Mouse (Mus musculus): ENCODE data around the gene 1700011L22Rik. TPM values are rescaled to one million over a fixed set of nuclear protein-coding genes. Genes with fewer than 3 reads are reported as not detected.

Gene 1700011L22Rik
- polyA plus RNA-seq, 1 experiment from 2014 or later: not detected

- Histone ChIP-seq H3K27ac (no peak overlapping the region), H3K4me3 (replicated peaks) (no peak overlapping the region), H3K4me1 (replicated peaks) (no peaks in the 10 kb centered on the region), H3K27me3 (no peaks in the 10 kb centered on the region), H3K9me3 (replicated peaks) (no peaks in the 10 kb centered on the region), H3K9ac (no peak overlapping the region), H3K36me3 (peaks cover 5% of the 10 kb centered on the region; the same call in 1 of the 2 replicates), H3K4me2 (no peak overlapping the region)
- WGBS (ENCODE audit: insufficient replicate concordance): 78% methylated on average over 6 of the region's 6 CpGs
- ATAC-seq (ENCODE audit: low read depth) (no peak), DNase-seq (no peak)
Observed at GRCm38 (mm10) chr8:79281376-79281890, 33.1 kb upstream of the 1700011L22Rik start.

GRCm38 (mm10) chr8:79277264-79277870 is 29.0 kb upstream of the 1700011L22Rik start:
- no peaks in the 10 kb centered on the region for H3K9me3 ChIP-seq (replicated peaks)

DNA sequence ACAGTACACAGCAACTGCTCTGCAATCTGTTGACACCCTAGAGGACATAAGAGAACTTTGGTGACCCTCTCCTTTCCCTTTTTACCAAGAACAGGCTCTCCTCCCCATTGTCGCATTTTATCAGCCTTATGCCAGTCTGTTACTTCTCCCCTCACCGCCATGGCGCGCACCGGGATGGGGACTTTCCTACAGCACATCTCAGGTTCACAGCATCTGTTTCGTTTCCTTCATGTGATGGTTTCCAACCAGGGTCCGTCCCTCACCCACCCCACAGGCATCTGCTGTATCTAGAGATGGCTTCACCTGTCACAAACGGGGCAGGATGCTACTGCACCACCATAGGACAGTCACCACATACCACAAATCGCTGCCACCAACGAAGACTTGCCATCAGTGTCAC is 26.6 kb upstream of the 1700011L22Rik start:
- H3K27me3 ChIP-seq: no peaks in the 10 kb centered on the region
- H3K27ac ChIP-seq: no peak overlapping the region
- no peak for DNase-seq
- no peak overlapping the region for H3K4me3 ChIP-seq (replicated peaks)
- WGBS (ENCODE audit: insufficient replicate concordance): 81% methylated on average over 10 of the region's 10 CpGs
- H3K36me3 ChIP-seq: 0 out of 2 replicates have a peak, but pooled peaks cover 9% of the 10 kb centered on the region
- H3K4me2 ChIP-seq: no peak overlapping the region
- no peak overlapping the region for H3K9ac ChIP-seq
- H3K4me1 ChIP-seq (replicated peaks): 0 out of 2 replicates have a peak, but pooled peaks cover 6% of the 10 kb centered on the region
- no peak for ATAC-seq (ENCODE audit: low read depth)
- no peaks in the 10 kb centered on the region for H3K9me3 ChIP-seq (replicated peaks)

More at GRCm38 (mm10) chr8:79277264-79277870, 29.0 kb upstream of the 1700011L22Rik start:
- no peak for ATAC-seq (ENCODE audit: low read depth)
- Histone ChIP-seq H3K36me3 (peaks cover 9% of the 10 kb centered on the region; the same call in 1 of the 2 replicates), H3K4me1 (replicated peaks) (0 out of 2 replicates have a peak, but pooled peaks cover 4% of the 10 kb centered on the region), H3K4me3 (replicated peaks) (no peak overlapping the region), H3K9ac (no peak overlapping the region), H3K27me3 (no peaks in the 10 kb centered on the region), H3K27ac (no peak overlapping the region), H3K4me2 (no peak overlapping the region)
- WGBS (ENCODE audit: insufficient replicate concordance): 76% methylated on average over 8 of the region's 8 CpGs
- DNase-seq: no peak

DNA sequence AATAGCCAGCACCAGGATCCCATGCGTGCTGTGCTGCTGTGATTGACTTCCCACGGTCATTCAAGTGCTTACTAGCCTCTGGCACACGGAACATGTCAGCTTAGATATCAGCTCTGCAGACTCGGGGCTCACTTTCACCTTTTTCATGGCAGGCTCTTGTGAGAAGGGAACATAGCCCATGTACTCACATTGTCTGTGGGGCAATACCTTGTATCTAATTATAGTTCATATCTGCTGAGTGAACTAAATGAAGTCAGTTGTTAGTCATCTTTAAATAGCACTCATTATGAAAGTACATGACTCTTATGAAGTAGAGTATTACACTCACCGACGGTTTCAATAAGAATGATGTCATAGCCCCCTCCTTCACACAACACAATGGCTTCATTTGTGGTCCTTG is 25.4 kb upstream of the 1700011L22Rik start:
- Histone ChIP-seq H3K27ac (no peak overlapping the region), H3K27me3 (no peaks in the 10 kb centered on the region), H3K9ac (no peak overlapping the region), H3K36me3 (0 out of 2 replicates have a peak, but pooled peaks cover 9% of the 10 kb centered on the region), H3K4me2 (no peak overlapping the region), H3K4me1 (replicated peaks) (0 out of 2 replicates have a peak, but pooled peaks cover 6% of the 10 kb centered on the region), H3K4me3 (replicated peaks) (no peak overlapping the region), H3K9me3 (replicated peaks) (no peaks in the 10 kb centered on the region)
- 76% methylated on average over 6 of the region's 6 CpGs for WGBS (ENCODE audit: insufficient replicate concordance)
- DNase-seq (no peak), ATAC-seq (ENCODE audit: low read depth) (no peak)

DNA sequence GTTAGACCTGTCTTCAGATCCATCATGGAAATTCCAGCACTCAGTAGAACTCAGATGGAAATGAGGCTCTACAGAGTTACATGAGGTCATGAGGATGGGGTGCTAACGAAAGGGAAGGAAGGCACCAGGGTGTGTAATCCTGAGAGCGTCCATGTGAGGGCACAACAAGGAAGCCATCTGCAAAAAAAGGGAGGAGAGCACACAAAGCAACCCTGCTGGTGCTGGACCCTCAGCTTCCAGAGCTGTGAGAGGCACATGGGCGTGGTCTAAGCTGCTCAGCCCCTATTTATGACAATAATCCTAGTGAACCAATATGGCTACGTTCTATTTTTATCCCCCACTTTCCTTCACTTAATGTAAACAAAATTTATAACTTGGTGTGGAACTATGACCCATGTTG is 24.3 kb upstream of the 1700011L22Rik start:
- Histone ChIP-seq H3K27me3 (no peaks in the 10 kb centered on the region), H3K27ac (no peak overlapping the region), H3K4me1 (replicated peaks) (0 out of 2 replicates have a peak, but pooled peaks cover 6% of the 10 kb centered on the region), H3K9me3 (replicated peaks) (no peaks in the 10 kb centered on the region), H3K9ac (no peak overlapping the region), H3K4me2 (no peak overlapping the region), H3K36me3 (0 out of 2 replicates have a peak, but pooled peaks cover 9% of the 10 kb centered on the region), H3K4me3 (replicated peaks) (no peak overlapping the region)
- DNase-seq (no peak), ATAC-seq (ENCODE audit: low read depth) (no peak)
- 75% methylated on average over 4 of the region's 4 CpGs for WGBS (ENCODE audit: insufficient replicate concordance)

GRCm38 (mm10) chr8:79268921-79269320 is 20.6 kb upstream of the 1700011L22Rik start:
- H3K9me3 ChIP-seq (replicated peaks): no peaks in the 10 kb centered on the region
- no peak overlapping the region for H3K4me2 ChIP-seq
- no peaks in the 10 kb centered on the region for H3K27me3 ChIP-seq
- no peak overlapping the region for H3K27ac ChIP-seq
- 0 out of 2 replicates have a peak, but pooled peaks cover 5% of the 10 kb centered on the region for H3K36me3 ChIP-seq
- H3K9ac ChIP-seq: no peak overlapping the region
- H3K4me1 ChIP-seq (replicated peaks): 0 out of 2 replicates have a peak, but pooled peaks cover 6% of the 10 kb centered on the region
- no peak for DNase-seq
- no peak for ATAC-seq (ENCODE audit: low read depth)
- 75% methylated on average over 7 of the region's 7 CpGs for WGBS (ENCODE audit: insufficient replicate concordance)
- no peak overlapping the region for H3K4me3 ChIP-seq (replicated peaks)

GRCm38 (mm10) chr8:79261920-79262319 is 13.6 kb upstream of the 1700011L22Rik start:
- no peak overlapping the region for H3K4me3 ChIP-seq (replicated peaks)
- H3K27ac ChIP-seq: no peak overlapping the region
- no peak for DNase-seq
- H3K9me3 ChIP-seq (replicated peaks): no peaks in the 10 kb centered on the region
- H3K36me3 ChIP-seq: no peaks in the 10 kb centered on the region
- no peak for ATAC-seq (ENCODE audit: low read depth)
- no peaks in the 10 kb centered on the region for H3K27me3 ChIP-seq
- no peak overlapping the region for H3K9ac ChIP-seq
- H3K4me2 ChIP-seq: no peak overlapping the region
- 66% methylated on average over 5 of the region's 5 CpGs for WGBS (ENCODE audit: insufficient replicate concordance)
- H3K4me1 ChIP-seq (replicated peaks): no peaks in the 10 kb centered on the region

GRCm38 (mm10) chr8:79256076-79256705 is 7.8 kb upstream of the 1700011L22Rik start:
- Histone ChIP-seq H3K36me3 (no peaks in the 10 kb centered on the region), H3K27me3 (no peaks in the 10 kb centered on the region), H3K4me1 (replicated peaks) (no peaks in the 10 kb centered on the region), H3K9ac (no peak overlapping the region), H3K27ac (no peak overlapping the region), H3K9me3 (replicated peaks) (no peaks in the 10 kb centered on the region), H3K4me3 (replicated peaks) (no peak overlapping the region), H3K4me2 (no peak overlapping the region)
- no peak for DNase-seq
- WGBS (ENCODE audit: insufficient replicate concordance): 68% methylated on average over 8 of the region's 8 CpGs
- no peak for ATAC-seq (ENCODE audit: low read depth)

DNA sequence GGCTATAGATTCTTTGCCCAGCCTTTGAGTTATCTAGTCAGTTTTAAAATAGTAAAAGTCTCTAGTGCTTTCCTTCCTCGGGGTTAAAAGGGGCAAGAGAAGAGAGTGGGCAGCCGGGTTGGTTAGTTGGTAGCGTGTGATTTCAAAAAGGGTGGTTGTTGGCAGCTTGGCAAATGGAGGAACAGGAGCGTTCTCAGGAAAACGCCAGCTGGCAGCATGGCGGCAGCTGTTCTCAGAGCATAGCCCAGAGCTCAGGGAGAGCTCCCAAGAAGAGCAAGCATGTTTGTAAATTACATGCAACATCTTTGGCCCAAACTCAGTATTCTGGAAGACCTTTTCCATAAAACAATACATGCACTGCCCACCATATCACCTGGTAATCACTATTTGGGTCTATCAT is 5.4 kb upstream of the 1700011L22Rik start:
- H3K9ac ChIP-seq: no peak overlapping the region
- H3K4me3 ChIP-seq (replicated peaks): no peak overlapping the region
- no peak overlapping the region for H3K4me2 ChIP-seq
- DNase-seq (no peak), ATAC-seq (ENCODE audit: low read depth) (no peak)
- H3K4me1 ChIP-seq (replicated peaks): no peaks in the 10 kb centered on the region
- WGBS (ENCODE audit: insufficient replicate concordance): 73% methylated on average over 6 of the region's 6 CpGs
- H3K9me3 ChIP-seq (replicated peaks): no peaks in the 10 kb centered on the region
- H3K27me3 ChIP-seq: no peaks in the 10 kb centered on the region
- H3K36me3 ChIP-seq: no peaks in the 10 kb centered on the region
- no peak overlapping the region for H3K27ac ChIP-seq

GRCm38 (mm10) chr8:79243422-79243821 is 4.9 kb downstream of the 1700011L22Rik start:
- WGBS (ENCODE audit: insufficient replicate concordance): 75% methylated on average over 2 of the region's 2 CpGs
- no peak for ATAC-seq (ENCODE audit: low read depth)

DNA sequence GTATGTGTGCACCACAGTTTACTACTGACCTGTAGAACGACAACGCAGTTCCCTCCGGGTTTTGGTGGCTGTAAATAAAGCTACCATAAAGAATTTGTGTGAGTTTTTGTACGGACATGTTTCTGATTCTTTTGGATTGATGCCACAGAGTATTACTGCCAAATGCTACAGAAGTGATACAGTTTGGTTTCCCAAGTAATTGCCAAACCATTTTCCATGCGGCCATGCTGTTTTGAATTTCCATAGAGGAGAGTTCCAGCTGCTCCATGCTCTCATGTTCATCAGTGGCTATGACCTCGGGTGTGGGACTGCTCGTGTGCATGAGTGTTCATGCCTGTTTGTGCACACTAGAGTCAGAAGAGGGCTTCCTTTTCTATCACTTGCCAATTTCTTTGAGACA is 8.4 kb downstream of the 1700011L22Rik start:
- ATAC-seq (ENCODE audit: low read depth): no peak
- no peak overlapping the region for H3K4me2 ChIP-seq
- no peak for DNase-seq
- H3K4me1 ChIP-seq (replicated peaks): no peaks in the 10 kb centered on the region
- H3K27ac ChIP-seq: no peak overlapping the region
- 64% methylated on average over 7 of the region's 7 CpGs for WGBS (ENCODE audit: insufficient replicate concordance)
- no peak overlapping the region for H3K4me3 ChIP-seq (replicated peaks)
- H3K9ac ChIP-seq: no peak overlapping the region
- no peaks in the 10 kb centered on the region for H3K9me3 ChIP-seq (replicated peaks)
- no peaks in the 10 kb centered on the region for H3K36me3 ChIP-seq
- no peaks in the 10 kb centered on the region for H3K27me3 ChIP-seq

More at GRCm38 (mm10) chr8:79243422-79243821, 4.9 kb downstream of the 1700011L22Rik start:
- Histone ChIP-seq H3K9me3 (replicated peaks) (no peaks in the 10 kb centered on the region), H3K36me3 (no peaks in the 10 kb centered on the region), H3K27ac (no peak overlapping the region), H3K4me1 (replicated peaks) (no peaks in the 10 kb centered on the region), H3K4me2 (no peak overlapping the region), H3K4me3 (replicated peaks) (no peak overlapping the region), H3K9ac (no peak overlapping the region), H3K27me3 (no peaks in the 10 kb centered on the region)
- DNase-seq: no peak

All from liver, embryonic 13.5 days (tissue).